Mouse (Mus musculus): Measurements from ENCODE around the gene Fhl1. TPM values are rescaled to one million over a fixed set of nuclear protein-coding genes. Genes with fewer than 3 reads are reported as not detected.

Fhl1 gene
- polyA plus RNA-seq, 1 experiment from 2014 or later, result 106 TPM

- Histone ChIP-seq H3K36me3 (no peaks in the 10 kb centered on the region), H3K9me3 (replicated peaks) (no peaks in the 10 kb centered on the region), H3K27me3 (ENCODE audit: low read depth, poor library complexity, severe bottlenecking) (no peaks in the 10 kb centered on the region), H3K4me3 (no peak overlapping the region), H3K4me1 (no peaks in the 10 kb centered on the region), H3K27ac (replicated peaks) (no peak overlapping the region)
- WGBS, result 86% methylated on average over 8 of the region's 8 CpGs
- DNase-seq (ENCODE audit: low spot score), result no peak
Measured at GRCm38 (mm10) chrX:56722559-56722958, 9.0 kb upstream of the Fhl1 start.

GRCm38 (mm10) chrX:56728507-56728906, 3.1 kb upstream of the Fhl1 start:
- no peaks in the 10 kb centered on the region for H3K27me3 ChIP-seq (ENCODE audit: low read depth, poor library complexity, severe bottlenecking)
- 72% methylated on average over 3 of the region's 3 CpGs for WGBS
- H3K9me3 ChIP-seq (replicated peaks), result no peaks in the 10 kb centered on the region
- no peak overlapping the region for H3K4me3 ChIP-seq
- no peak overlapping the region for H3K27ac ChIP-seq (replicated peaks)
- peaks cover 23% of the 10 kb centered on the region for H3K4me1 ChIP-seq
- no peak for DNase-seq (ENCODE audit: low spot score)
- no peaks in the 10 kb centered on the region for H3K36me3 ChIP-seq

- H3K4me3 ChIP-seq, result peak overlapping the region; percentile 73
- no peaks in the 10 kb centered on the region for H3K36me3 ChIP-seq
- no peak for DNase-seq (ENCODE audit: low spot score)
- 22% methylated on average over 10 of the region's 10 CpGs for WGBS
- H3K27ac ChIP-seq (replicated peaks), result peak overlapping the region; percentile 93
- no peaks in the 10 kb centered on the region for H3K9me3 ChIP-seq (replicated peaks)
- peaks cover 32% of the 10 kb centered on the region for H3K4me1 ChIP-seq
- H3K27me3 ChIP-seq (ENCODE audit: low read depth, poor library complexity, severe bottlenecking), result no peaks in the 10 kb centered on the region
Measured at GRCm38 (mm10) chrX:56730828-56731305, 720 bp upstream of the Fhl1 start.

GRCm38 (mm10) chrX:56732401-56732800, 814 bp downstream of the Fhl1 start:
- peak; percentile 15 for DNase-seq (ENCODE audit: low spot score)
- Histone ChIP-seq H3K4me3 (peak overlapping the region; percentile 73), H3K4me1 (peaks cover 37% of the 10 kb centered on the region), H3K36me3 (no peaks in the 10 kb centered on the region), H3K27ac (replicated peaks) (peak overlapping the region; percentile 93), H3K27me3 (ENCODE audit: low read depth, poor library complexity, severe bottlenecking) (no peaks in the 10 kb centered on the region), H3K9me3 (replicated peaks) (no peaks in the 10 kb centered on the region)
- WGBS, result 26% methylated on average over 3 of the region's 3 CpGs

- peaks cover 4% of the 10 kb centered on the region; the same call in 1 of the 2 replicates for H3K36me3 ChIP-seq
- no peak overlapping the region for H3K27ac ChIP-seq (replicated peaks)
- H3K9me3 ChIP-seq (replicated peaks), result no peaks in the 10 kb centered on the region
- WGBS, result 33% methylated on average over 5 of the region's 5 CpGs
- peaks cover 37% of the 10 kb centered on the region for H3K4me1 ChIP-seq
- no peak overlapping the region for H3K4me3 ChIP-seq
- no peak for DNase-seq (ENCODE audit: low spot score)
- H3K27me3 ChIP-seq (ENCODE audit: low read depth, poor library complexity, severe bottlenecking), result no peaks in the 10 kb centered on the region
Measured at GRCm38 (mm10) chrX:56734436-56734835, 2.8 kb downstream of the Fhl1 start.

GRCm38 (mm10) chrX:56736226-56736625, 4.6 kb downstream of the Fhl1 start:
- no peaks in the 10 kb centered on the region for H3K9me3 ChIP-seq (replicated peaks)
- 77% methylated on average over 1 of the region's 1 CpGs for WGBS
- no peak overlapping the region for H3K27ac ChIP-seq (replicated peaks)
- H3K4me3 ChIP-seq, result no peak overlapping the region
- peaks cover 6% of the 10 kb centered on the region; the same call in 1 of the 2 replicates for H3K36me3 ChIP-seq
- H3K4me1 ChIP-seq, result peaks cover 22% of the 10 kb centered on the region
- no peak for DNase-seq (ENCODE audit: low spot score)
- H3K27me3 ChIP-seq (ENCODE audit: low read depth, poor library complexity, severe bottlenecking), result no peaks in the 10 kb centered on the region

- 85% methylated on average over 5 of the region's 5 CpGs for WGBS
- Histone ChIP-seq H3K36me3 (peaks cover 6% of the 10 kb centered on the region; the same call in 1 of the 2 replicates), H3K4me3 (no peak overlapping the region), H3K4me1 (peaks cover 14% of the 10 kb centered on the region), H3K27me3 (ENCODE audit: low read depth, poor library complexity, severe bottlenecking) (no peaks in the 10 kb centered on the region), H3K9me3 (replicated peaks) (no peaks in the 10 kb centered on the region), H3K27ac (replicated peaks) (no peak overlapping the region)
- DNase-seq (ENCODE audit: low spot score), result no peak
Measured at GRCm38 (mm10) chrX:56737848-56738554, 6.4 kb downstream of the Fhl1 start.

- Histone ChIP-seq H3K4me1 (peaks cover 5% of the 10 kb centered on the region), H3K27ac (replicated peaks) (no peak overlapping the region), H3K4me3 (no peak overlapping the region), H3K9me3 (replicated peaks) (no peaks in the 10 kb centered on the region), H3K36me3 (peaks cover 6% of the 10 kb centered on the region; the same call in 1 of the 2 replicates), H3K27me3 (ENCODE audit: low read depth, poor library complexity, severe bottlenecking) (no peaks in the 10 kb centered on the region)
- WGBS, result 80% methylated on average over 3 of the region's 3 CpGs
- DNase-seq (ENCODE audit: low spot score), result no peak
Measured at GRCm38 (mm10) chrX:56741428-56741827, 9.8 kb downstream of the Fhl1 start.

- 72% methylated on average over 4 of the region's 4 CpGs for WGBS
- Histone ChIP-seq H3K36me3 (peaks cover 4% of the 10 kb centered on the region; the same call in 1 of the 2 replicates), H3K9me3 (replicated peaks) (no peaks in the 10 kb centered on the region), H3K27me3 (ENCODE audit: low read depth, poor library complexity, severe bottlenecking) (no peaks in the 10 kb centered on the region), H3K27ac (replicated peaks) (no peak overlapping the region), H3K4me3 (no peak overlapping the region), H3K4me1 (no peaks in the 10 kb centered on the region)
- no peak for DNase-seq (ENCODE audit: low spot score)
Measured at GRCm38 (mm10) chrX:56751536-56751935, 19.9 kb downstream of the Fhl1 start.

- WGBS, result 86% methylated on average over 6 of the region's 6 CpGs
- H3K4me3 ChIP-seq, result no peak overlapping the region
- no peaks in the 10 kb centered on the region for H3K4me1 ChIP-seq
- DNase-seq (ENCODE audit: low spot score), result no peak
- peaks cover 4% of the 10 kb centered on the region; the same call in 1 of the 2 replicates for H3K36me3 ChIP-seq
- H3K27me3 ChIP-seq (ENCODE audit: low read depth, poor library complexity, severe bottlenecking), result no peaks in the 10 kb centered on the region
- no peaks in the 10 kb centered on the region for H3K9me3 ChIP-seq (replicated peaks)
- no peak overlapping the region for H3K27ac ChIP-seq (replicated peaks)
Measured at GRCm38 (mm10) chrX:56752144-56752543, 20.6 kb downstream of the Fhl1 start.

- Histone ChIP-seq H3K36me3 (peaks cover 5% of the 10 kb centered on the region; the same call in 1 of the 2 replicates), H3K27me3 (ENCODE audit: low read depth, poor library complexity, severe bottlenecking) (no peaks in the 10 kb centered on the region), H3K27ac (replicated peaks) (no peak overlapping the region), H3K9me3 (replicated peaks) (no peaks in the 10 kb centered on the region), H3K4me1 (no peaks in the 10 kb centered on the region), H3K4me3 (no peak overlapping the region)
- 89% methylated on average over 8 of the region's 8 CpGs for WGBS
- DNase-seq (ENCODE audit: low spot score), result no peak
Measured at GRCm38 (mm10) chrX:56753317-56754289, 22.0 kb downstream of the Fhl1 start.

- DNase-seq (ENCODE audit: low spot score), result no peak
- no peak overlapping the region for H3K27ac ChIP-seq (replicated peaks)
- H3K9me3 ChIP-seq (replicated peaks), result no peaks in the 10 kb centered on the region
- H3K4me3 ChIP-seq, result no peak overlapping the region
- H3K4me1 ChIP-seq, result no peaks in the 10 kb centered on the region
- peaks cover 5% of the 10 kb centered on the region; the same call in 1 of the 2 replicates for H3K36me3 ChIP-seq
- no peaks in the 10 kb centered on the region for H3K27me3 ChIP-seq (ENCODE audit: low read depth, poor library complexity, severe bottlenecking)
- 52% methylated on average over 2 of the region's 2 CpGs for WGBS
Measured at GRCm38 (mm10) chrX:56755646-56756045, 24.1 kb downstream of the Fhl1 start.

Data from midbrain, embryonic 10.5 days (tissue).